Mouse (Mus musculus) macrophage (primary cell): ENCODE data around the gene 5530401A14Rik. TPM values are rescaled to one million over a fixed set of nuclear protein-coding genes. Genes with fewer than 3 reads are reported as not detected.
A peak's percentile ranks its signal among the peaks of the same experiment; 100 is the strongest.

Experiments
- H3K27ac ChIP-seq: fragments of 350-480 bp; formaldehyde crosslinking; 2 replicates; pipeline ENCODE4 v1.9.0; 2021
- H3K36me3 ChIP-seq: fragments of 350-480 bp; formaldehyde crosslinking; 2 replicates; pipeline ENCODE4 v1.9.0; 2021; ENCODE audit errors: inconsistent target
- H3K4me3 ChIP-seq: fragments of 350-480 bp; formaldehyde crosslinking; 2 replicates; pipeline ENCODE4 v1.9.0; 2021; ENCODE audit errors: inconsistent target
- H3K79me2 ChIP-seq: fragments of 350-480 bp; formaldehyde crosslinking; 2 replicates; pipeline ENCODE4 v1.9.0; 2021; ENCODE audit errors: inconsistent target
- WGBS: methylation state at CpG from one replicate; pipeline ENCODE4 v1.1.7; 2026; ENCODE audit warnings: inconsistent platforms; ENCODE audit not compliant: missing documents; 5-methylcytosine and 5-hydroxymethylcytosine counted together
- polyA plus RNA-seq: library from polyadenylated mRNA; stranded (reverse); fragments of 250-400 nt; gene quantifications from 3 replicates; pipeline ENCODE4 v1.2.4, GENCODE M21; 2018; ENCODE audit warnings: inconsistent platforms

Gene 5530401A14Rik
- polyA plus RNA-seq, 1 experiment from 2014 or later = not detected

DNA sequence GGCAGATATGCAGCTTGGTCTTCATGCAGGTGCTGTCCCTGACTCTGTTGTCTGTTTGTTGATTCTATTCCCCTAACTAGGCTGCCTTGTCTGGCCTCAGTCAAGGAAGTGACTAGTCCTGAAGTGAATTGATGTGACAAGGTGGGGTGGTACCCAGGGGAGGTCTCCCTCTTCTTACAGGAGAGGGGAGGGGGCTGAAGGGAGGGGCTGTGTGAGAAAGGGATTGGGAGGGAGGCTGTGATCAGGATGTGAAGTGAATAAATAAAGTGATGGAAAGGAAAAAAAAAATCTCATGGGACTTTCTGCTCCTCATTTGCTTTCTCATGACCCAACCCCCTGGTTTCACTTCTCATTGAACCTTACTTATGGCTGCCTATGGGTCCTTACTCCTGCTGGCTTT is 41.8 kb downstream of the 5530401A14Rik start:
- Histone ChIP-seq H3K79me2 (no peaks in the 10 kb centered on the region), H3K27ac (no peak overlapping the region), H3K36me3 (no peaks in the 10 kb centered on the region), H3K4me3 (no peak overlapping the region)

DNA sequence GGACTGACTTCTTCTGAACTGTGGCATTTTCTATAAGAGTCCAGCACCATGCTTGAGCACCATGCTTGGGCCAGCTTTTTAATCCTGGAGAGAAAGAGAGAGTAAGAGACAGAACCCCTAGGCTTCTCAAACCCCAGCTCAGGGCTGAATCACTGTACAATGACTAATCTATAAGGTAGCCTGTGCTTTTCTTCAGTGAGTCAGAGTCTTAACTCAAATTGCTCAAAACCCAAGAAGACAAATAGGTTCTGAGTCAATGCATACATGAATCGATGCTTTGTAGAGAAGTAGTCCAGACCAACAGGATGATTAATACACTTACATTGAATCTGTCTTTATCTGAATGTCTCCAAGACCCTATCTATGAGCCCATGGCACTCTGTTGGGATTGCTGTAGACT is 48.3 kb downstream of the 5530401A14Rik start:
- Histone ChIP-seq H3K27ac (no peak overlapping the region), H3K79me2 (no peaks in the 10 kb centered on the region), H3K4me3 (no peak overlapping the region), H3K36me3 (no peaks in the 10 kb centered on the region)
- 82% methylated on average over 1 of the region's 1 CpGs for WGBS

DNA sequence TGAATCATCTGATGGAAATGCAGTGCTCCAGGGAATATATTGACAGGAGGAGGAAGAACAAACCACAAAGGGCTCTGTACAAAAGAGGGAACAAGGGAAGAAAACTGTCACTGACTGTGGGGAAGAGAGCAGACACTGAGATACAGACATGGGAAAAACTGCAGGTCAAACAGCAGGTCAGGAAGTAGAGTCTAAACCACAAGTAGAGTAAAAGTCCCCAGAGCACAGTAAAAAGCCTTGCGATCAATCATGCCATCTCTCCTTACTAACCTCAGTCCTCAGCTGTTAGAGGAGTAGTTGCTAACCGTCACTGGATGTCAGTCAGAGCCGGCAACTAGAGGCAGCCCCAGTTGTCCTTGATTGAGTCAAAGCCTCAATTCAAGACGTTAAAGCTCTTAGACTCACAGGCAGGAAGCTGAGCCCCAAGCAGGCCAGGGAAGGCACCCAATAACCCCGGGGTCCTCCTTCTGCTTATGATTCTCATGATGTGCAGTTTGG is 49.0 kb downstream of the 5530401A14Rik start:
- Histone ChIP-seq H3K27ac (no peak overlapping the region), H3K36me3 (no peaks in the 10 kb centered on the region), H3K79me2 (no peaks in the 10 kb centered on the region), H3K4me3 (no peak overlapping the region)
- 2% methylated on average over 5 of the region's 5 CpGs for WGBS

DNA sequence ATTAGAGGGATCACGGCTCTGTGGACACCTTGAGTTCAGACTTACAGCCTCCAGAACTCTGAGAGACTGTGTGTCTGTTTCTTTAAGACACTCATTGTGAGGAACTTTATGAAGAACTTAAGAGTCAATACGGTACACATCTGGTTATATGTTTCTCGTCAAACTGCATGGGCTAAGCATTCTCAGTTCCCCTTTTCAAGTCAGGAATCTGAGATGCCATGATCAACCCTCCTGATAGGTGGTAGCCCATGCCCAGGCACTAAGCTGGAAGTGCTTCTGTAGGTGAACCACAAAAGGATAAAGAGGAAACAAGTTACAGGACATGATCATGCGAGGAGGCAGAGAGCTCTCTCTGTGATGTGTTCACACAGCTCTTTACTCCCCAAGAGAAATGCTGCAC is 52.6 kb downstream of the 5530401A14Rik start:
- H3K36me3 ChIP-seq = no peaks in the 10 kb centered on the region
- no peak overlapping the region for H3K4me3 ChIP-seq
- no peak overlapping the region for H3K27ac ChIP-seq
- H3K79me2 ChIP-seq = no peaks in the 10 kb centered on the region
- 27% methylated on average over 4 of the region's 4 CpGs for WGBS

DNA sequence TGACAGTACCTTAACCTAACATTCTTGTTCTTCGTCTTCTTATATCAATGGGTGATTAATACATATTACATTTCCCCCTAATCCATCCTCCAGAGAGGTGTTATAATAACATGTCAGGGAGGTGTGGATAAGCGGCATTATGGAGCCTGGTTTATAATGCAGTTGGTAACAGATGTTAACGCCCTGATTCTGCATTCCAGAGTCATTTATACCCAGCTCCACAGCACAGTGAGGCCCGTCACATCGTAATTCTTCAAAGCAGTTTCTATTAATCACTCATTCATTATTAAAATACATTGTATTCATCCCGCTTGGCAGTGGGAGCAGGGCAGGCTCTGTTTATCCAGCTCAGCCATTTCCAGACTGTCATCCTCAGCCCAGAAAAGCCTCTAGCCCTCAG is 55.0 kb downstream of the 5530401A14Rik start:
- no peaks in the 10 kb centered on the region for H3K36me3 ChIP-seq
- WGBS = 92% methylated on average over 6 of the region's 6 CpGs
- H3K27ac ChIP-seq = no peak overlapping the region
- no peaks in the 10 kb centered on the region for H3K79me2 ChIP-seq
- H3K4me3 ChIP-seq = no peak overlapping the region

DNA sequence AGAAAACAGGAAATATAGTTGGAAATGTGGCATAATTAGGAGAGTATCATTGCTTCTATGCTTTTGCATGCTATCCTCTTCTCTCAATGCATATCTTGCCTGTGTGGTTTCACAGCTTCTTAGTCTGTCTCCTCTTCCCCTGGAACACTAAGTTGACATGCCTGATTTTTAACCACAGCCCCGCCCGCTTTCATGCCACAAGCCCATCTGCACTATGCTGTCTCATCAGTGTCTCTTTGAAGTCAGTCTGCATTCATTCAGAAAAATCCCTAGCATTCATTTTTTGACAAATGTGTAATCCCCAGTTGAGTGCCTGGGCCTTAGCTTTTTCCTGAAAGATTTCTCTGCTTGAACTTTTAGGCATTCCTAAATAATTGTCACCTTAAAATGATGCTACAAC is 62.6 kb downstream of the 5530401A14Rik start:
- no peak overlapping the region for H3K27ac ChIP-seq
- 79% methylated on average over 2 of the region's 2 CpGs for WGBS

DNA sequence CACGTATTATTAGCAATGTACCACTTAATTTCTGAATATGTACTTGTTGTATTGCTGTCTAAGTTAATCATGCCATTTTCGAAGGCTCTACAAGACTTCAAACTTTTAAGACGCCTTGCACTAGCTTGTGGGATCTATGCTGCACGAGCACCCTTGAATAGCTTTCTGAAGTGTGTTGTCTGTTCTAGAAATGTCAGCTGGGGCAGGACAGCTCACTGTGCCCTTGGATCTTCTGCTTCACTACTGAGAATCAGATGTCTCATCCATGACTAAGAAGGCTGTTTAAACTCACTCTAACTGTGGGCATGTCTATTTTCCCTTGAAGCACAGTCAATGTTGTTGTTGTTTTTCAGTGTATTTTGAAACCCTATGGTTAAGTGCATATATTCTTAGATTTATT is 63.2 kb downstream of the 5530401A14Rik start:
- 86% methylated on average over 4 of the region's 4 CpGs for WGBS
- Histone ChIP-seq H3K36me3 (no peaks in the 10 kb centered on the region), H3K27ac (no peak overlapping the region), H3K79me2 (no peaks in the 10 kb centered on the region), H3K4me3 (no peak overlapping the region)

More for the DNA sequence above, 62.6 kb downstream of the 5530401A14Rik start:
- H3K4me3 ChIP-seq = no peak overlapping the region
- H3K36me3 ChIP-seq = no peaks in the 10 kb centered on the region
- no peaks in the 10 kb centered on the region for H3K79me2 ChIP-seq

DNA sequence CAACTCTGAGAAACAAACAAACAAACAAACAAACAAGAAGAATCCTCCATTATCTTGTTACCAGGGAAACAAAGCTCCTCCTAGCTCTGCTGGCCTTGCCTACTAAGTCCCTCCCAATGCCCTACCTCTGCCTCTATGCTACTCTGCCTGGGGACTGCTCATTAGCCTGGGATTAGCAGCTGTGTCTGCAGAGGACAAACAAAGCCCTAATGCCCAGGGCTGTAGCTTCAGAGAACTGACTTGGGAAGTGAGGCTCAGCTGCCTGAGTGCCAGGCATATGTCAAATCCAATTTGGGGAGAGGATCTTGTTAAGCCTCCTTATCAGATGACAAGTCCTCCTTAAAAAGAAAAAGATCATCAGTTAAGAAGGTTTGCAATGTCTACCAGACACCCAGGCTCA is 65.9 kb downstream of the 5530401A14Rik start:
- H3K4me3 ChIP-seq = no peak overlapping the region
- H3K27ac ChIP-seq = no peak overlapping the region
- no peaks in the 10 kb centered on the region for H3K79me2 ChIP-seq
- no peaks in the 10 kb centered on the region for H3K36me3 ChIP-seq

DNA sequence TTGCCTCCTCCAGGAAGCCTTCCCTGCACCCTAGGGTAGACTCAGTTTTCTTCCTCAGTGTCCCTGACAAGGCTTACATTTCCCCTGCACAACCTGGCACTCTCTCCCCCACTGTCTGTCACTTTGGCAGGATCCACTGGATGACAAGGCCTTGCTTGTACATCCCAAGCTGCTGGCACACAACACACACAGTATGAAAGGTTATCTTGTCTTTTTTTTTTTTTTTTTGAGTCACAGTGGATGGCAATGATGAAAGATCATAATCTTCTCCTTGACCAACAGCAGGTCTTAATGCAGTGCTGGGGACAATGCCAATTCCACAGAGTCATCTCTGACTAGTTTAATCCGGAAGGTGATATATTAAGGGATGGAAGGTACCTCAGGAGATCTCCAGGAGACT is 77.0 kb downstream of the 5530401A14Rik start:
- Histone ChIP-seq H3K27ac (no peak overlapping the region), H3K79me2 (no peaks in the 10 kb centered on the region), H3K4me3 (no peak overlapping the region), H3K36me3 (no peaks in the 10 kb centered on the region)
- WGBS = 83% methylated on average over 1 of the region's 1 CpGs

DNA sequence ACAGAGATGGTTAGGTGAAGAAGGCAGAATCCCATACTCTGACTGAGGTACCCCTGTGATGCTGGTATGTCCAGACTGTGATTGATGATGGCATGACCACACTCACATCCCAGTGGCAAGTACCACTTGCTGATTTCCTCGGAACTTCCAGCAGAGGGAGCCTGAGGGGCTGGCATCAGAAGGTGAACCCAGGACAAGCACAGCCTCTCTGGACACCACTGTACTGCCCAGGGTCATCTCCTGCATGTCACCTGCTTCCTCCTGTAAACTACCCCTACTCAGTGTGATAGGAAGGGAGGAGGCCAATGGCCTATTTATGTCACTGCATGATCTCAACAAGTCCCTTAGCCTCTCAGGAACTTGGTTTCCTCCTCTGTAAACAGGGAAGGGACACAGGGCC is 80.5 kb downstream of the 5530401A14Rik start:
- no peaks in the 10 kb centered on the region for H3K36me3 ChIP-seq
- 0 out of 2 replicates have a peak overlapping the region, but pooled peaks have one; percentile 22 for H3K27ac ChIP-seq
- WGBS = 29% methylated on average over 1 of the region's 1 CpGs
- H3K79me2 ChIP-seq = no peaks in the 10 kb centered on the region
- no peak overlapping the region for H3K4me3 ChIP-seq

DNA sequence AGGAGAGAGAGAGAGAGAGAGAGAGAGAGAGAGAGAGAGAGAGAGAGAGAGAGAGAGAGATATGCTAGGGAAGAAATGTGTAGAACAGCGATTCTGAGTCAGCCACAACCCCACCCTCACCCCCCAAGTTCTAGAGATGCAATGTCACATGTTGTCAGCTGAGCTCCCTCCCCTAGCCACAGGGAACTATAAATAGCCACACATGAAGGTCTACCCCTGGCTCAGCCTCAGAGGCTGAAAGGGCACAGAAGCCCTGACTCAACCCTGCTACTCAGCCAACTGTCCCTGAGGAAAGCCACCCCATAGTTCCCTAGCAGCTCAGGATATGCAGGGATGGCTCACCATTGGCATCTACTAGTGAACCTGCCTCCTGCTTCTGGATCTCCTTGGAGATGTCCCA is 81.7 kb downstream of the 5530401A14Rik start:
- no peaks in the 10 kb centered on the region for H3K36me3 ChIP-seq
- no CpG with 5 or more reads among the region's 1 CpGs for WGBS
- H3K79me2 ChIP-seq = no peaks in the 10 kb centered on the region
- H3K4me3 ChIP-seq = no peak overlapping the region
- no peak overlapping the region for H3K27ac ChIP-seq

Other genes starting within 250 kb of the 5530401A14Rik start
- not detected in 3 replicates for gene Asic2, start 107.8 kb downstream of the 5530401A14Rik start, polyA plus RNA-seq
- gene Ccl2, start 174.9 kb downstream of the 5530401A14Rik start, polyA plus RNA-seq = 58.0 to 939 TPM (median 78.4 TPM) in 3 replicates
- not detected in 3 replicates for gene Gm17268, start 177.9 kb downstream of the 5530401A14Rik start, polyA plus RNA-seq
- 66.8 to 1,194 TPM (median 74.2 TPM) in 3 replicates for gene Ccl7, start 185.0 kb downstream of the 5530401A14Rik start, polyA plus RNA-seq
- gene Ccl11, start 197.2 kb downstream of the 5530401A14Rik start, polyA plus RNA-seq = not detected in 3 replicates
- 18.8 to 288 TPM (median 76.0 TPM) in 3 replicates for gene Ccl12, start 241.2 kb downstream of the 5530401A14Rik start, polyA plus RNA-seq